Mouse (Mus musculus): ENCODE data around the gene Tagap1.
"Not testable (repeated sequence)": the region's sequence is repeated elsewhere in the genome, so short reads cannot be mapped to it uniquely, and the experiment has no call there.

The Tagap1 gene

DNA sequence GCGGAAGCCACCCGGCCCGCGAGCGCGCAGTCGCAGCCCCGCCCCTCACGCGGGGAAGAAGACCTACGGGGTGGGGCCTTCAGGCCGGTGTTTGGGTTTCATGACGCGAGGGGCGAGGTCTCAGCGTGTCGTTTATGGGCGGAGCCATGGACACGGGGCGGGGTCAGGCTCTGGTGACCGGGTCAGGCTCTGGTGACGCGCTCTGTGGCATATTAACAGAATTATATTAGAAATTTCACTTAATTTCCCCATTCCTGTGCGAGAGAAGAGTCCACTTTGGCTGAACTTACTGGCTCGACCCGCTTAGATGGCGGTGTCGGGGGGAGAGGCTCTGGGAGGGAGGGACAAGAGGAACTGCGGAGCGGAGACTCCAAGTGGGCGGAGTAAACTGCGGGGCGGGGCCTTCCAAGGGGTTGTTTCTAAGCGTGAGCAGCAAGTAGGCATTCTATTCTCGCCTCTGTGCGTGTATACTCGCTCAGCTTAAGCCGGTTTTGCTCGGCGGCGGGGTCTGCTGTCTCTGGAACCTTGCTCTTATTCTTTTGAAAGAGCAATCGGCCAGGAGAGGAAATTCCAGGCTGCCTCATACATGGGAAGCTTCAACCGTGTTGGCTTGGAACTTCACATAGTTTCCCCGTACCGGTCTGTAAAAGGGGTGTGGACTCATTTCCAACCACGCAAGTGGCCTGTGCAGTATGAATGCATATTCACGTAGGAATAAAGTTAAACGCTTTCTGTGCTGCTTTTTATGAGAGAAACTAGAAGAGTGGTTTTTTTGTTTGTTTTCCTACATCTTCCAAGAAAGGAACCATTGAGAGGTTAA, 435 bp upstream of the Tagap1 start:
- DNase-seq (ENCODE audit: low spot score), result not testable (repeated sequence)

GRCm38 (mm10) chr17:6960349-6960748, 607 bp downstream of the Tagap1 start:
- not testable (repeated sequence) for DNase-seq (ENCODE audit: low spot score)

GRCm38 (mm10) chr17:6959543-6960259, 1.3 kb downstream of the Tagap1 start:
- not testable (repeated sequence) for DNase-seq (ENCODE audit: low spot score)

DNA sequence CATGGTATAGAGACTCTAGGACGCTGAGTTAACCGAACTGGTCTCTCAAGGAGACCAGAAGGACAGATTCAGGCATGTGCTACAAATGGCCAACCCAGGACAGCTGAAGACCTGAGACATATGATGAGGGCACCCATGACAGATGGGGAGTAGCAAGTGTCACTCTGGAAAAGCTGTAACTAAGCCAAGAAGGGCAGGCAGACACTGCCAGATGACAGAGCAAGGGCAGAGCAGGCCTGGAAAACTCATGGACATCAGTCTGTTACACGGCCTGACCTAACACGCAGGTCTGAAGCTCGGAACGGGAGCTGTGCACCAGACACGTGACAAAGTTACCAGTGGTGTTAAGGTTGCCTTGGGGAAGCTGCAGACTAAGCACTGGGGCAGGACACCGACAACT, 2.1 kb downstream of the Tagap1 start:
- DNase-seq (ENCODE audit: low spot score), result not testable (repeated sequence)

DNA sequence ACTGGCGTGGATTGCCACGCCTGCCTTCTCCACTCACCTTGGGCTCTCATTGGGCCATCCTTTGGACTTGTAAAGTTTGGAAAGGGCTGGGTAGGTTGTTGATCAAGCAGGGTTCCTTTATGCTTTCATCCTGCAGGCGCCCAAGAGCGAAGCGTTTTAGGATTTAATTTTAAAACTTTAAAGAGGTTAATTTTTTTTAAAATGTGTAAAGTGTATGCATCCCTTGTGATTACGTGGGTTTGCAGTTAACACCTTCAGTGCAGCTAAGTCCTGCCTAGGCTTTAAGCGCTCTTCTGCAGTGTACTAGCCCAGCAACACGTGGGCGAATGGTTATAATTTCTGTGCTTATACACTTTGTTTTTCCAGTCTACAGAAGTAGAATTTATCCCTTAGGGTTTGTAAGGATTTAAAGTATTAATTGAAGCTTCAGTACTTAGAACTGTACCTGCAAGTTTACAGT, 12.2 kb downstream of the Tagap1 start:
- not testable (repeated sequence) for DNase-seq (ENCODE audit: low spot score)

DNA sequence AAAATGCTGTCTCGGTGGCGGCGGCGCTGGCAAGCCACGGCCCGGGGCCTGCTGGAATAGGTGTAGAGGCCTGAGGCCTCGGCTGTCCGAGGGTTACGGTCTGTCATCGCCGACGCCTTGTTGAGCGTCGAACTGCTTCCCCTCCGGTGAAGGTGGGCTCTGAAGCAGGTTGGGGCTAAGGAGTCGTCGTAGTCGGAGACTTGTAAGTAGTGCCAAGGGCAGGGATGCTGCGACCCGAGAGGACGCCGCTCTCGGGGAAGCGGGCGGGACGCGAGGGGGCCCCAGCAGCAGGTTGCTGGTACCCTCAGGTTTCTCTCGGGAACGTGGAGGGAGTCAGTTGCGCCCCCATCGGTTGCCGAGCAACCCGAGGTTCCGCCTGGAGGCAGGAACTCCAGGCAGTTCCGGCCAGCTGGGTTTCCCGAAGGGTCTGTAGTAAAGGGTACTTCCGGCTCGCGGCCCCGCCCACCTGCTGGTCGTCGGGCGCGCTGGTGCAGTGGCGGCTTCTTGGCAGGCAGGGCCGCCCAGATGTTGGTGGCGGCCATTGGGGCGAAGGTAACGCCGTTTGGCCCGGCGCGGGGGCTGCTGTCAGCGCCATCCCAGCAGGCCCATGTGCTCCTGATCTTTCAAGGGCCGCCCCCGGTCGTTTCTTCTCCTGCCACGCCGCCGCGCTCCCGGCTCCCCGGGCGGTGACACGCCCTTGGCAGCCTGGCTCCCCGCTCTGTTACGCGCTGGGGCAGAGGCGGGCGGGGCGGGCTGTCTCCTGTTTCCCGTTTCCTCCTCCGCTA, 12.8 kb downstream of the Tagap1 start, which contains the start of gene Rsph3b:
Gene Rsph3b (minus strand): TSS at position 699 of the 785 bp plus-strand sequence.
- peak; percentile 84 for DNase-seq (ENCODE audit: low spot score)

- not testable (repeated sequence) for DNase-seq (ENCODE audit: low spot score)
These were observed 13.3 kb downstream of the Tagap1 start for GRCm38 (mm10) chr17:6947637-6947983.

GRCm38 (mm10) chr17:6942560-6942959, 18.4 kb downstream of the Tagap1 start:
- DNase-seq (ENCODE audit: low spot score), result not testable (repeated sequence)

GRCm38 (mm10) chr17:6931625-6932024, 29.3 kb downstream of the Tagap1 start:
- DNase-seq (ENCODE audit: low spot score), result not testable (repeated sequence)

- not testable (repeated sequence) for DNase-seq (ENCODE audit: low spot score)
These were observed 40.5 kb downstream of the Tagap1 start for GRCm38 (mm10) chr17:6920351-6920894.

DNA sequence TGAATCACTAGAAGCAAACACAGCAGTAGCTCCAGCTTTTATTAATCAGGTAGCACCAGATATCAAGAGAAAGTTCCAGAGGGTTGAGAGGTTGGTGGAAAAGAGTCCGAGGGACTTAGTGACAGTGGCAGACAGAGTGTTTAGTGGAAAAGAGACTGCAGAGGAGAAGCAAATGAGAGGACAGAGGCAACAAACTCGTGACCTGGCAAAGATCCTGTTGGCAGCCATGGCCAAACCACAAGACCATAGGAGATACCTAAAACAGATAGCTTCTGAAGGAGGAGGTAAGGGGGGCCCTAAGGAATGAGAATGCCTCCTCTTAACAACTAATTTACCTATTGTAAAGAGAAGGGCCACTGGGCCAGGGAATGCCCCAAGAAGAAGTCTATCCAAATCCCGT, 41.6 kb downstream of the Tagap1 start:
- DNase-seq (ENCODE audit: low spot score), result not testable (repeated sequence)

GRCm38 (mm10) chr17:6915282-6915681, 45.7 kb downstream of the Tagap1 start:
- not testable (repeated sequence) for DNase-seq (ENCODE audit: low spot score)

GRCm38 (mm10) chr17:6914066-6914465, 46.9 kb downstream of the Tagap1 start:
- DNase-seq (ENCODE audit: low spot score), result not testable (repeated sequence)

All from retina, embryonic 14.5 days (tissue).